Mouse (Mus musculus): ENCODE measurements around the gene Gm45717. TPM values are rescaled to one million over a fixed set of nuclear protein-coding genes. Genes with fewer than 3 reads are reported as not detected.

Gm45717 gene
- total and polyA plus RNA-seq, 2 experiments from 2014 or later: not detected

DNA sequence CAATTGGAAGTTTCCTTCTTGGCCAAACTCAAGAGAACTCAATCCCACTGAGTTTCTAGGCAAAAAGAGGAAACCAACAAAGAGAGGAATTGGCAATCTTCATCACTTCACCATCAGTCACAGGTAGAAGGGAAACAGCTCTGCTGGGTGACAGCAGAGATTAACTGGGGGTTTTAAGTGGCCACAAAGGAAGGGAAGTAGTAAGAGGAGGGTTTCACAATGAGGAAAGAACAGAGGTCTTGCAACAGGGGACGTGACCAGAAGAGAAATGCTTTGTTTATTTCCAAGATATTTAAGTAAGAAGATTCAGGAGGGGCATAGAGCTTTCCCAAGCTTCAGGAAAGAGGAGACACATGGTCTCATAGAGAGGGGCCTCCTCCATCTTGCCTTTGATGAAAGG lies 42.1 kb upstream of the Gm45717 start:
- Histone ChIP-seq H3K4me2 (ENCODE audit: low read depth, low read length) (no peak overlapping the region), H3K27ac (ENCODE audit: low read depth) (no peak overlapping the region), H3K9ac (replicated peaks; ENCODE audit: low read depth, low read length) (no peak overlapping the region), H3K9me3 (replicated peaks; ENCODE audit: control insufficient read depth, low read length) (no peaks in the 10 kb centered on the region), H3K4me3 (ENCODE audit: low read depth, low read length) (no peak overlapping the region), H3K27me3 (ENCODE audit: control insufficient read depth, insufficient read depth, low read length) (no peaks in the 10 kb centered on the region), H3K4me1 (ENCODE audit: control insufficient read depth, insufficient read depth) (no peaks in the 10 kb centered on the region), H3K36me3 (replicated peaks; ENCODE audit: control insufficient read depth, insufficient read depth, low read length) (no peaks in the 10 kb centered on the region)
- ATAC-seq (ENCODE audit: insufficient read depth, low read depth): no peak
- TF ChIP-seq EP300 (IDR thresholded peaks at IDR 0.05; ENCODE audit: low read depth) (no peak), CTCF (IDR thresholded peaks at IDR 0.05; ENCODE audit: low read depth) (no peak)
- 37% methylated on average over 1 of the region's 1 CpGs for WGBS
- no peak for DNase-seq (ENCODE audit: low spot score)

DNA sequence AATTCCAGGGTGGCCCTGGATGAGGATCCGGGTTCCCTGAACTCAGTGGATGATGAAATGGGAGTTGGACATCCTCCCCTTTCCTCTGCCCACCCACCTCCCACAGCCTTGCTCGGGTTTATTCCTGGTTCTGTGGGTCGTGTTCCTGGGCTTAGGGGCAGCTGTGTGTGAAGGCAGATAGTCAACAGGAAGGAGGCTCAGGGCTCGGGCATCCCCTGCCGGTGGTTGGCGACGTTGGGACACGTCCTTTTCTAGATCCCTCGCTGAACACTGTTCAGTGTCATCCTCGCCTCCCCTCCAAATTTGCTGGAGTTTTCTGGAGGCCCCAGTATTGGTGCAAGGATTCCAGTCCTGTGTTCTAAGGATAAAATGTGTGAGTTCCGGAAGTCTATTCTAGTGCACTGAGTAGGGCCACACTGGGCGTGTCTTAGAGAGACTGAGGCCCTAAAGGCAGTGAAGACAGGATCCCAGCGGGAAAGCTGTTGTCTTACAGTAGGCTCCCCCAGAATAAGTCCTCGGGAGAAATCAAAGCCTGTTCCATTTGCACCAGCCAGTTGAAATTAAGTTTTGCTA lies 35.5 kb upstream of the Gm45717 start:
- H3K27me3 ChIP-seq (ENCODE audit: control insufficient read depth, insufficient read depth, low read length): no peaks in the 10 kb centered on the region
- H3K4me1 ChIP-seq (ENCODE audit: control insufficient read depth, insufficient read depth): no peaks in the 10 kb centered on the region
- H3K4me3 ChIP-seq (ENCODE audit: low read depth, low read length): no peak overlapping the region
- no peak for DNase-seq (ENCODE audit: low spot score)
- WGBS: 72% methylated on average over 14 of the region's 14 CpGs
- no peak overlapping the region for H3K4me2 ChIP-seq (ENCODE audit: low read depth, low read length)
- no peak overlapping the region for H3K9ac ChIP-seq (replicated peaks; ENCODE audit: low read depth, low read length)
- H3K27ac ChIP-seq (ENCODE audit: low read depth): no peak overlapping the region
- H3K36me3 ChIP-seq (replicated peaks; ENCODE audit: control insufficient read depth, insufficient read depth, low read length): no peaks in the 10 kb centered on the region
- no peak for TF ChIP-seq EP300 (IDR thresholded peaks at IDR 0.05; ENCODE audit: low read depth)
- TF ChIP-seq CTCF (IDR thresholded peaks at IDR 0.05; ENCODE audit: low read depth): no peak
- no peak for ATAC-seq (ENCODE audit: insufficient read depth, low read depth)
- H3K9me3 ChIP-seq (replicated peaks; ENCODE audit: control insufficient read depth, low read length): no peaks in the 10 kb centered on the region

DNA sequence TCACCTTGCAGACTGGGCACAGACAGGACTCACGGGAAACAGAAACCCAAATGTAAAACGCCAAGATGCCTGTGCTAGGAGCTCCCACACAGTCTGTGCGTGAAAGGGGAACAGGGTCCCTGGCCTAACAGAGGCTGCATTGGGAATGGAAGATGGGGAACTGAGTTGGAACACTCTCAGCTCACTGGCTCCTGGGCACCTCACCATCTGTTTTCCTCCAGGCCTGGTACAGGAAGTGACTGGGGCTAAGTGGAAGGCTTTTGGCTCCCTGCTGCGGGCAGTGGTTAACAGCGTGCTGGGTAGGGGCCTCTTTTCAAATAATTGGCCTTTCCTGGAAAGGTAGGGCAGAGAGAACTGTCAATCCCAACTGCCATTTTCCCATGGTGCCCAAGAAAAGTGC lies 34.9 kb upstream of the Gm45717 start:
- no peak overlapping the region for H3K4me2 ChIP-seq (ENCODE audit: low read depth, low read length)
- no peak overlapping the region for H3K27ac ChIP-seq (ENCODE audit: low read depth)
- H3K36me3 ChIP-seq (replicated peaks; ENCODE audit: control insufficient read depth, insufficient read depth, low read length): no peaks in the 10 kb centered on the region
- no peak overlapping the region for H3K9ac ChIP-seq (replicated peaks; ENCODE audit: low read depth, low read length)
- no peaks in the 10 kb centered on the region for H3K9me3 ChIP-seq (replicated peaks; ENCODE audit: control insufficient read depth, low read length)
- DNase-seq (ENCODE audit: low spot score): no peak
- no peak overlapping the region for H3K4me3 ChIP-seq (ENCODE audit: low read depth, low read length)
- ATAC-seq (ENCODE audit: insufficient read depth, low read depth): no peak
- no peaks in the 10 kb centered on the region for H3K4me1 ChIP-seq (ENCODE audit: control insufficient read depth, insufficient read depth)
- WGBS: 55% methylated on average over 5 of the region's 5 CpGs
- no peak for TF ChIP-seq EP300 (IDR thresholded peaks at IDR 0.05; ENCODE audit: low read depth)
- no peaks in the 10 kb centered on the region for H3K27me3 ChIP-seq (ENCODE audit: control insufficient read depth, insufficient read depth, low read length)

DNA sequence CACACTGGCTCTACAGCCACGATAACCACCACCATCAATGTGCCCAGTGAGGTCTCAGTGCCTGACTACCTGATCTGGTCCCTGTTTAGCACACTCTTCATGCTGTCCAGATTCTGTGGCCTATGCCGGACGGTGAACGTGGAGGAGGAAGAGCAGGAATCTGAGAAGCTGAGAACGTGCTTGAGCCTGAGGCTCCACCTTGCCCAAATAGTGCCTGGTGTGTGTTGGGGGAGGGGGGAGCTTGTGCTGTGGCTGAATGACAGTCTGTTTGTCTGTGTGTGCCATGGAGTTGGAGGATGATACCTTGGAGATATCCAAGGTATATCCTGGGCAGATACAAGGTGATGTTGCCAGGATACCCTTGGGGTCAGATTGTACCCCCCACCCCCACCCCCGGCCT lies 34.4 kb upstream of the Gm45717 start:
- no peak for ATAC-seq (ENCODE audit: insufficient read depth, low read depth)
- Histone ChIP-seq H3K9ac (replicated peaks; ENCODE audit: low read depth, low read length) (no peak overlapping the region), H3K4me1 (ENCODE audit: control insufficient read depth, insufficient read depth) (no peaks in the 10 kb centered on the region), H3K27me3 (ENCODE audit: control insufficient read depth, insufficient read depth, low read length) (no peaks in the 10 kb centered on the region), H3K27ac (ENCODE audit: low read depth) (no peak overlapping the region), H3K36me3 (replicated peaks; ENCODE audit: control insufficient read depth, insufficient read depth, low read length) (no peaks in the 10 kb centered on the region), H3K4me3 (ENCODE audit: low read depth, low read length) (no peak overlapping the region), H3K4me2 (ENCODE audit: low read depth, low read length) (no peak overlapping the region), H3K9me3 (replicated peaks; ENCODE audit: control insufficient read depth, low read length) (no peaks in the 10 kb centered on the region)
- WGBS: 54% methylated on average over 6 of the region's 6 CpGs
- TF ChIP-seq EP300 (IDR thresholded peaks at IDR 0.05; ENCODE audit: low read depth) (no peak), CTCF (IDR thresholded peaks at IDR 0.05; ENCODE audit: low read depth) (no peak)
- no peak for DNase-seq (ENCODE audit: low spot score)

GRCm38 (mm10) chr7:140989022-140989421 lies 33.3 kb upstream of the Gm45717 start:
- Histone ChIP-seq H3K9ac (replicated peaks; ENCODE audit: low read depth, low read length) (no peak overlapping the region), H3K36me3 (replicated peaks; ENCODE audit: control insufficient read depth, insufficient read depth, low read length) (no peaks in the 10 kb centered on the region), H3K4me1 (ENCODE audit: control insufficient read depth, insufficient read depth) (no peaks in the 10 kb centered on the region), H3K9me3 (replicated peaks; ENCODE audit: control insufficient read depth, low read length) (no peaks in the 10 kb centered on the region), H3K27ac (ENCODE audit: low read depth) (no peak overlapping the region), H3K27me3 (ENCODE audit: control insufficient read depth, insufficient read depth, low read length) (no peaks in the 10 kb centered on the region), H3K4me3 (ENCODE audit: low read depth, low read length) (no peak overlapping the region), H3K4me2 (ENCODE audit: low read depth, low read length) (no peak overlapping the region)
- 64% methylated on average over 4 of the region's 4 CpGs for WGBS
- TF ChIP-seq CTCF (IDR thresholded peaks at IDR 0.05; ENCODE audit: low read depth) (no peak), EP300 (IDR thresholded peaks at IDR 0.05; ENCODE audit: low read depth) (no peak)
- DNase-seq (ENCODE audit: low spot score): no peak
- no peak for ATAC-seq (ENCODE audit: insufficient read depth, low read depth)
